Mouse (Mus musculus): ENCODE measurements around the gene Rab8b.
"Not testable (repeated sequence)": the region's sequence is repeated elsewhere in the genome, so short reads cannot be mapped to it uniquely, and the experiment has no call there.

Rab8b gene

GRCm38 (mm10) chr9:66846822-66847221, 72.7 kb downstream of the Rab8b start:
- no peak for DNase-seq (ENCODE audit: low spot score in 2 of 2)

GRCm38 (mm10) chr9:66835097-66835480, 84.4 kb downstream of the Rab8b start:
- DNase-seq (ENCODE audit: low spot score in 2 of 2): no peak

- peak; percentile 98 for DNase-seq (ENCODE audit: low spot score in 2 of 2)
Measured at GRCm38 (mm10) chr9:66834318-66835096, 85.0 kb downstream of the Rab8b start, which contains the start of gene Aph1c. Aph1c (minus strand) TSS chr9:66834726.

DNA sequence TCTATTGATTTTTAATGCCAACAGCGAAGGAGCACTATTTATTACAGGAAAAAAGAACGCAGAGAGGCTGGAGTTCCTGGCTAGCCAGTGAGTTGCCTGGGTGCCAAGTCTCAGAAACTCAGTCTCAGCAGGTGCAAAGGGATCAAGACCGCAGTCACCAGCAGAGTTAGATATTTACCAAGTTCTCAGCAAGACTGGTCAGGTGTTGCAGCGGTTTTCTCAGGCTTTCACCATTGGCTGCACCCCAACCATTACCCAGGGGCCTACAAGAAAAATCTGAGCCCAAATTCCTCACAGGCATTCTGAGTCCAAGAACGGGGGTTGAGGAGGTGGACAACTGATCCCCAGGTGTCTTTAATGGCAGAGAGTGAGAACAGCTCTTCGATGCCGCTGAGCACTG, 85.6 kb downstream of the Rab8b start:
- no peak for DNase-seq (ENCODE audit: low spot score in 2 of 2)

DNA sequence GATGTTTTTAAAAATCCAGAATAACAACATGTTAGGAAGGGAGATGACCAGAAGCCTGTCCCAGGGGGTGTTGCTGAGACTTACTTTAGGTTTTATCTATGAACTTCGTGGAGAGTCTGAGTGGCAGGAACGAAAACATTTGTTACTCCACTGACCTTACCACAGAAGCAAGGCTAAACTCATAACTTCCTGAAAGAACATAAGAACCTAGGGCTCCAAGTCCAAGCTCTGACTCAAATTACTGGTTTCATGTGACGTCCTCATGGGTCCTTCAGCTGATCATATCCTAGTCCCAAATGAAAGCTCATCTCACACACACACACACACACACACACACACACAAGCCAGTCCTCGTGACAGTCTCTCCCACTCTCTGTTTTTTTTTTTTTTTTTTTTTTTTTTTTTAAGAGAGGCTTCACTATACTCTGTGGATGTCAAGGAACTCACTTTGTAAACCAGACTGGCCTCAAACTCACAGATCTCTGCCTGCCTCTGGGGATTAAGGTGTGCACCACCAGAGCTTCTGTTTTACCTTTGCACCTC, 87.0 kb downstream of the Rab8b start:
- no peak for DNase-seq (ENCODE audit: low spot score in 2 of 2)

GRCm38 (mm10) chr9:66825990-66826389, 93.5 kb downstream of the Rab8b start:
- DNase-seq (ENCODE audit: low spot score in 2 of 2): no peak

DNA sequence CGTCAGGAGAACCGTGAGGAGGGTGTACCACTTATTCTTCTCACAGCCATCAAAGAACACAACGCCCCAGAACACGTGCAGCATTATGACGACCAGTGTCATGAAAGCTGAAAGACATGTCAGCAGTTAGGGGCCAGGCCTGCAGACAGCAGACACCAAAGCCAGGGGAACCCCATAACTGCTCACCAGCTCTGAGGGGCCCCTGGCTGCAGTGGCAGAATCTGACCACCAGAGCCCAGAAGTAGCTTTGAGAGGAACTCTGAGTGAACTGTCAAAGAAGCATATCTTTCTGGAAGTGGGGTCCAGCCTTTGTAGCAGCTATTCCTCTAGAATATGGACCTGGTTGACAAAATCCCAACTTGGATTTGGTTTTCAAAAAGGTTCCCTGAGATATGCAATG, 97.2 kb downstream of the Rab8b start:
- DNase-seq (ENCODE audit: low spot score in 2 of 2): not testable (repeated sequence)

DNA sequence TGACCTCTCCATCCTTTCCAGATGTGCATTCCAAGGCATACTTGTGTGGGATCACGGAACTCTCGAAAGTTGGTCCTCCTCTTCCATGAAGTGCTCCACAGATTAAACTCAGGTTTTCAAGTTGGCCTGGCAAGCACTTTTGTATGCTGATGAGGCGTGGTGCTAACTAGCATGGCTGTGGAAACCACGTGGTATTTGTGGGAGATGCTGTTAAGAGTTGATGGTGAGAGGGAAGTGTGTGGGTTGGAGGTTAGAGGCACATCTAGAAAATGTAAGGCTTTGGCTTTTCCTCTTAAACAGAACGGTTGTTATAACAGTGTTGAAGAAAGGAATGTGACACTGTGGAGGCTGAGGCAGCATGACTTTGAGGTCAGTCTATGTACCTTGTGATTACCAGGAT, 98.5 kb downstream of the Rab8b start:
- no peak for DNase-seq (ENCODE audit: low spot score in 2 of 2)

DNA sequence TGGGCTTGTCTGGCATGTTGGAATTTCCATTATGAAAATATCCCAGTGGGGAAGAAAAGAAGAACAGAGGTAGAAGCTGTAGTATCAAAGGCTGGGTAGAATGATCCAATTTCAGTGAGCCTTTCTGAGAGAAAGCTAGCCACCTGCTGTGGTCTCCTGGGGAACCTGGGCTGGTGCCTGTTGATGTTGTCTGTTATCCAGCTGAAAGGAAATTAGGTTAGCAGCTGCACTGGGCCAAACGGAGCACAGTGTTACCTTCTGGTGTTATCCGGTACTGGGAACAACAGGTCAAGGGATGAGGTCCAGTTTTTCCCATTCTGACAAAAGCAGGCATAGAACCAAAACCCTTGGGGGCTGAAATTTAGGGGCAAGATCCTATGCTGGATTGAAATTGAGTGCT, 106.1 kb downstream of the Rab8b start:
- no peak for DNase-seq (ENCODE audit: low spot score in 2 of 2)

DNA sequence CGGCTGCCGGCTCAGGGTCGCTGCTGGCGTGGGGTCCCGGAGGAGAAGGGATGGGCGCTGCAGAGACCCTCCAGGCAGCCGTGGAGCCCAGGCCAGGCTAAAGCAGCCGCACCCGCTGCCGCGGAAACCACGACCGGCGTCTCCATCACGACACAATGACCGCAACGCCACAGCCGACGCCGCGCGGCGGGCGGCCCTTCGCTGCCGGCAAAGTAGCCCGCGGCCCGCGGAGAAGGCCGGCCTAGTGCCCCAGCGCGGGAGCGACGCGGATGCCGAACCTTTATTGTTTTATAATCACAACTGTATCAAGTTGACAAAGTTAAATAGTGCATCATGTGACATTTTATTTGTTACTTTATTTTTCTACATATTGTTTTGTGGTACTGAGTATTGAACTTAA, 113.5 kb downstream of the Rab8b start:
- not testable (repeated sequence) for DNase-seq (ENCODE audit: low spot score in 2 of 2)

GRCm38 (mm10) chr9:66801947-66802346, 117.5 kb downstream of the Rab8b start:
- DNase-seq (ENCODE audit: low spot score in 2 of 2): no peak

DNA sequence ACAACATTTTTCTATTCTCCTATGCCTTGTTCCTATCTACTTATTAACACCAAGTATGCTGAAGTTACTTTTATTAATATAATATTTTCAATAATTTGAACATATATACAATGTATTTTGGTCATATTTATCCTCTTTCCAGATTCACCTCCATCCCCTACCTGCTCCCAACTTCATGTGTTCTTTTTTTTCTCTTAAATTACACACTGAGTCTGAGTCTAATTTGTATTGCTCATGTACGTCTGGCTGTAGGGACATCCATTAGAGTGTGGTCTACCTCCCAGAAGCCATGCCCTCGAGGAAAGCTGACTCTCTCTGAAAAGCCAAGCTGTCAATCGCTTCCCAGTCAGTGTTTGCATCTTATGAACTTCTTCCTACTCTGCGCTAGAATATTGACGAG, 122.7 kb downstream of the Rab8b start, which contains the start of gene Gm10647:
Gene Gm10647, plus strand, starts transcription at position 301 of the 400 bp plus-strand sequence.
- DNase-seq (ENCODE audit: low spot score in 2 of 2): no peak

DNA sequence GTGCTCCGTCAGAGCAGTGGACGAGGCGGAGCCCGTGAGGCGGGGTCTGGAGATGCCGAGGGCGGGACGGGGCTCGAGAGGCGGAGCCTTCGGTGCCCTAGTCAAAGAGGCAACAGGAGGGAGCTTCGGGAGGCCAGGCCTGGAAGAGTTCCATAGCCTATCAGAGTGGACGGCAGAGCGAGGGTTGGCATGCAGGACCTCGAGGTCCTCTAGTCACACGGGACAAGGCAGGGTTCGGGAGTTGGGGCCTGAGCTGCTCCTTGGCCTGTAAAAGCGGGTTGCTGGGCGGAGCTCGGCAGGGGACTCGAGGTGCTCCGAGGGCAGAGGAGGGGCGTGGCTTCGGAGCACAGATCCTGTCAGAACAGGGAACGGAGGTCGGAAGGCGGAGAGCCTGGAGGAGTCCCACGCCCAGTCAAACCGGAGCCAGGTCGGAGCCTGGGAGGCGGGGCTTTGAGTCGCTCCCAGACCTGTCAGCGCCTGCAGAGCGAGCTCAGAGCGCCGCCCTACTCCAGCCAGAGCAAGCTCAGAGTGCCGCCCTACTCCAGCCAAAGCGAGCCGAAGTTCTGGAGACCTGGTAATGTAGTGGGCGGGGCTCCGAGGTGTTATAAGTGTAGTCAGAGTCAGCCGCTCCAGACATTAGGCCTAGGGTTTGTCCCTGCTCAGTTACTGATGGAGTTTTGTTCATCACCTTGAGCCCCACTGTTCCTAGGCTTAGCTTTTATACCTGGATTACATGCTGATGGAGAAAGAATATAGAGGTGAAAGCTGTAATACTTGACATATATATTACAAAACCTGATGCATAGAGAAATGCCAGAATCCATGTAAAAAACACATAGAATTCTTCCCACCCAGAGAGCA, 123.8 kb downstream of the Rab8b start, which contains the start of gene Aph1b:
Gene Aph1b, minus strand, starts transcription at position 27 of the 861 bp plus-strand sequence.
- peak; percentile 92 to 93 for DNase-seq (ENCODE audit: low spot score in 2 of 2)

DNA sequence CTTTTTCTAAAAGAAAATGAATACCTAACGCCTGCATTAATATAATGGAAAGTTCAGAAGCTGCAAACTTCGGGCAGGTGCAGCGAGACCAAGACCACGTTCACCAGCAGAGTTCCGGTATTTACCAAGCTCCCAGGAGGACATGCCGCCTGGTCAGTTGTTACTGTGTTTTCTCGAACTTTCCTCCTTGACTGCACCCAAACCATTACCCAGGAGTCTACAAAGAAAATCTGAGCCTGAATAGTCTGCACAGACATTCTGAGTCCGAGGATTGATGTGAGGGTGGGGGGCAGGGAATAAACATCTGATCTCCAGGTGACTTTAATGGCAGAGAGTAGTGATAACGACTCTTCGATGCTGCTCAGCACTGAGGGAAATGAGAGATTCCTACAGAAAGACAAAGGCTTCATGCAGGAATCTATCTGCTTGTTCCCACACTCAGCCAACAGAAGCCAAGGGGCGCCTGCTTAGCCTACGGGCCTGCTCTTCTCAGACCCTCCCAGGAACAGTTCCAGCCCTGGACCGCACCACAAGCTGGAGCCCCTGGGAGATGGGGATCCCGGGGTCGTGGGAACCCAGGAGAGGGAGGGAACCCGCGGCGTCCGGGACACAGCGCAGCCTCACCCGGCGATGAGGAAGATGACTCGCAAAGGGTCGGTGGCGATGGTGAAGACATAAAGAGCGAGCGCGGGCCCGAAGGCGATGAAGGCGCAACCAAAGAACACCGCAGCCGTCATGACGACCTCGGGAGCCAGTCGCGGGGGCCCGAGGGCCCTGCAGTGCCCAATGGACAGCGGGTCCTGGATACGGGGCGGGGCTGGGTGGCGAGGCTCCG, 124.6 kb downstream of the Rab8b start:
- no peak for DNase-seq (ENCODE audit: low spot score in 2 of 2)
